Comparison of ENCODE assay signal across 8 mouse cellular contexts in the genomic region with DNA sequence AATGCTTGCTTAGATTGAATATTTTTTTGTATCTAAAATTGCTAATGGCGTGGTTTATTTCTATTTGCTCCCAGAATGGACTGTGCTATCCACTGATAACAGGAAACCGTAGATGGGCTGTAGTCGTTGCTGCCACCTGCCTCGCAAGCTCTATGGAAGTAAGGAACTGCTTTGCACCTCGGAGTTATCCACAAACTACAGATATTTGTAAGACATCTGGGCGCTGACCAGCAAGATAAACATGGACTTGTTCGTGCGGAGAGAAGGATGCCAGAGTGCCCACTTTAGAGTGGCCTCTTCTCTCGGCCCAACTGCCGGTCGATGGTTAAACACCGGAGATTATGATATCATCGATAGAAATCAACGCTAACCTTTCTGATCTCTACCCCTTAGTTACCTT. TPM values are rescaled to one million over a fixed set of nuclear protein-coding genes. Genes with fewer than 3 reads are reported as not detected.
DNase-seq lines count a peak whose midpoint lies in the region; ATAC-seq lines count a peak whose summit lies in the region.

No protein-coding gene starts in this region.

- peaks cover 41% of the 10 kb centered on the region for H3K4me1 ChIP-seq in megakaryocyte, embryonic 14.5 days
- H3K4me1 ChIP-seq in limb, embryonic 13.5 days = peaks cover 25% of the 10 kb centered on the region
- peaks cover 24% of the 10 kb centered on the region for H3K4me1 ChIP-seq in stomach, embryonic 15.5 days

- under 1% methylated on average over 14 of the region's 14 CpGs for WGBS in limb, embryonic 13.5 days
- WGBS in stomach, embryonic 15.5 days = 2% methylated on average over 14 of the region's 14 CpGs

- ATAC-seq in megakaryocyte, adult 5-6 weeks (ENCODE audit: poor library complexity, severe bottlenecking) = no peak
- no peak for ATAC-seq in limb, embryonic 13.5 days (ENCODE audit: low FRiP score, low read depth)
- ATAC-seq in stomach, embryonic 15.5 days (ENCODE audit: insufficient read depth, low FRiP score, low read depth) = no peak

- H3K9me3 ChIP-seq in megakaryocyte, embryonic 14.5 days = peaks cover 19% of the 10 kb centered on the region
- H3K9me3 ChIP-seq in limb, embryonic 13.5 days = no peaks in the 10 kb centered on the region
- no peaks in the 10 kb centered on the region for H3K9me3 ChIP-seq in stomach, embryonic 15.5 days

- H3K9ac ChIP-seq in limb, embryonic 13.5 days = peak overlapping the region; percentile 26; the same call in 1 of the 2 replicates
- H3K9ac ChIP-seq in stomach, embryonic 15.5 days = no peak overlapping the region

- no peaks in the 10 kb centered on the region for H3K36me3 ChIP-seq in megakaryocyte, embryonic 14.5 days (replicated peaks; ENCODE audit: low read length)
- no peaks in the 10 kb centered on the region for H3K36me3 ChIP-seq in limb, embryonic 13.5 days
- H3K36me3 ChIP-seq in stomach, embryonic 15.5 days = no peaks in the 10 kb centered on the region

- DNase-seq in cerebellum, postnatal 10 days = peak; percentile 20 to 44
- no peak for DNase-seq in cerebellum, adult 9-11 months
- no peak for DNase-seq in adrenal gland, adult 8-10 months
- no peak for DNase-seq in c-Kit-positive CD71-positive TER-119-positive erythroid progenitor cells, embryonic 14.5 days (ENCODE audit: low spot score)

- no peak overlapping the region for H3K27ac ChIP-seq in limb, embryonic 13.5 days
- no peak overlapping the region for H3K27ac ChIP-seq in stomach, embryonic 15.5 days

- H3K27me3 ChIP-seq in megakaryocyte, embryonic 14.5 days (replicated peaks) = peaks cover 96% of the 10 kb centered on the region
- H3K27me3 ChIP-seq in limb, embryonic 13.5 days = peaks cover 100% of the 10 kb centered on the region
- peaks cover 87% of the 10 kb centered on the region for H3K27me3 ChIP-seq in stomach, embryonic 15.5 days (replicated peaks)

- H3K4me3 ChIP-seq in megakaryocyte, embryonic 14.5 days (replicated peaks) = peak overlapping the region; percentile 83
- H3K4me3 ChIP-seq in limb, embryonic 13.5 days = peak overlapping the region; percentile 54
- H3K4me3 ChIP-seq in stomach, embryonic 15.5 days (replicated peaks) = peak overlapping the region; percentile 43

- H3K4me2 ChIP-seq in limb, embryonic 13.5 days (replicated peaks) = peak overlapping the region; percentile 80
- peak overlapping the region; percentile 75 for H3K4me2 ChIP-seq in stomach, embryonic 15.5 days

RNA-seq across cellular contexts. Expression of a gene that starts 0.5 kb away (rescaled TPM):
- polyA plus RNA-seq in megakaryocyte, embryonic 14.5 days (2012; ENCODE audit: insufficient read depth, low replicate concordance) = 0.11 TPM in 1 of 2 replicates, not detected in the other
- not detected in 2 replicates for total RNA-seq in megakaryocyte, adult 5-6 weeks (2015)
- not detected in 2 replicates for total RNA-seq in megakaryocyte, adult 5-6 weeks (2017)
- 21.9 and 22.6 TPM in 2 replicates for polyA plus RNA-seq in limb, embryonic 13.5 days (2015; fragmentation: Nextera tagmentation; extraction: Ambion mirVana)
- 1.2 TPM in 2 replicates for polyA plus RNA-seq in stomach, embryonic 15.5 days (2015; fragmentation: Nextera tagmentation; extraction: Ambion mirVana)
- total RNA-seq in adrenal gland, adult 8-10 months (2022) = 10 to 100 TPM in 1 of 4 experiments, 1 to 10 TPM in 3; 2.6 to 12.0 (median 5.7) TPM

Comparison
In these comparisons a context has a peak if more than half of its experiments do, and no peak if none do; other contexts are left out.
1. DNase-seq: peak in cerebellum, postnatal 10 days (2 of 2); none in cerebellum, adult 9-11 months (single experiment), adrenal gland, adult 8-10 months (single experiment) and c-Kit-positive CD71-positive TER-119-positive erythroid progenitor cells, embryonic 14.5 days (single experiment).
2. RNA of a gene that starts 0.5 kb away (polyA plus RNA-seq): 21.9 to 22.6 TPM in limb, embryonic 13.5 days; 1.2 TPM in stomach, embryonic 15.5 days and 0.11 TPM in megakaryocyte, embryonic 14.5 days; every median in the first group is over 10 times any median in the second.
3. Peak in every context shown above with its lines, with median percentiles within 50 percentile points of each other: H3K4me3 ChIP-seq.